Mouse (Mus musculus): ENCODE measurements at regions not wholly inside any gene's neighbourhood (a gene's known extent, or its start where the extent isn't known, plus 50 kb on each side); places are given as distances from the start of the nearest gene placed in this dataset.
"Not testable (repeated sequence)": the region's sequence is repeated elsewhere in the genome, so short reads cannot be mapped to it uniquely, and the experiment has no call there.

DNA sequence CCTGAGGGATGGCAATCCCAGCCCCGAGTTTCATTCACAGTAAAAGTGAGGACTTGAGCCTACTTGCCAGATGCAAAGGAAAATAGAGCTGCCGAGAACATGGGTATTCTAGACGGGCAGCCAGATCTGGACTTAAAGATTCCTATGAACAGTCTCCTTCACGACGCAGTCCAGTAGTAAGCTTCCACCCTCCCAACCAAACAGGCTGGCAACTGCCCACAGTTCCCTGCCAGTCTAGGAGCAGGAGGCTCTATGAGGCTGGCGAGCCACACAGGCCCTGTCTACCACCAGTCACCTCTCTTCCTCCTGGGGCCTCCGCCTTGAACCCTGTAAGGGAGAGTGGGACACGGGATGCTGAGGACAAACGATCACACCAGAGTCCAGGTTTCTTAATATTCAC lies 153.5 kb upstream of the Snrpn start:
- DNase-seq (ENCODE audit: low read depth, low spot score): no peak

DNA sequence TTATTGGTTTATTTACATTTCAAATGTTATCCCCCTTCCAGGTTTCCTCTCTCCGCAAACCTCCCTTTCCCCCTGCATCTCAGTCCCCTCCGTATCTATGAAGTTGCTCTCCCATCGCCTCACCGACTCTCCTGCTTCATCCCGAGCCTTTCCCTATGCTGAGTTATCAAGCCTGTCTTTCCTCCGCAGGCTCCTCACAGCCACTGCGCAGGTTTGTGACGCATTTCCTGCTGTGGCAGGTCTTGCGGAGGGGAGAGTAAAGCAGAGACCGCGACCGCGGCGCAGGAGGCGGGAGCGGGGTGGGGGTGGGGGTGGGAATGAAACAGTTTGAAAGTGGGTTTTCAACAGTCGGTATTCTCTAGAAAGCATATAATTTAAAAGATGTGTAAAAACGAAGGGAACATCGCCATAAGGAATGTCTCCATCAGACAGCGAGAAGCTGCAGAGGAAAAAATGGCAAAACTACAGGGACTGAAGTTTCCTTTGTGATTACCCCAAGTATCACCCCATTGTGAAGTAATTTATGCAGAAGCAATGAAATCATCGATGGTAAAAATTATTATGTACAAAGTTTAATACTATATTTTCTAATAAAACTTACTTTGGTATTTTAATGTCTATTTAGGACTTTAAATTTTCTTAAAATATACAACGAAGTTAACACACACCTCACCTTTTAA lies 104.3 kb upstream of the Snrpn start:
- DNase-seq (ENCODE audit: low read depth, low spot score): peak; percentile 27

DNA sequence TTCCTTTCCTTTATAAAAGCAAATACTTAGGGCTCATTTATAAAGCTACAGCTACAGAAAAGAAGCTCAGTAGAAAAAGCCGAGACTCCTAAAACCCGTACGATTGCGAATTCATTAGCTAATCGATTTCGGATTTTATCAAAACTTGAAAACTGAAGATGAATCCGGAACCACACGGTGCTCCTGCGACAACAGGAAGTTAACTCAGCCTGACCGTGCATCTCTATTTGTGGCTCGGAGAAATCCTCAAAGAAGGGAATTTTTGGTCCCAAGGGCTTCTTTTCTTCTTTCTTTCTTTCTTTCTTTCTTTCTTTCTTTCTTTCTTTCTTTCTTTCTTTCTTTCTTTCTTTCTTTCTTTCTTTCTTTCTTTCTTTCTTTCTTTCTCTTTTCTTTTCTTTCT lies 103.7 kb upstream of the Snrpn start:
- DNase-seq (ENCODE audit: low read depth, low spot score): peak; percentile 5

DNA sequence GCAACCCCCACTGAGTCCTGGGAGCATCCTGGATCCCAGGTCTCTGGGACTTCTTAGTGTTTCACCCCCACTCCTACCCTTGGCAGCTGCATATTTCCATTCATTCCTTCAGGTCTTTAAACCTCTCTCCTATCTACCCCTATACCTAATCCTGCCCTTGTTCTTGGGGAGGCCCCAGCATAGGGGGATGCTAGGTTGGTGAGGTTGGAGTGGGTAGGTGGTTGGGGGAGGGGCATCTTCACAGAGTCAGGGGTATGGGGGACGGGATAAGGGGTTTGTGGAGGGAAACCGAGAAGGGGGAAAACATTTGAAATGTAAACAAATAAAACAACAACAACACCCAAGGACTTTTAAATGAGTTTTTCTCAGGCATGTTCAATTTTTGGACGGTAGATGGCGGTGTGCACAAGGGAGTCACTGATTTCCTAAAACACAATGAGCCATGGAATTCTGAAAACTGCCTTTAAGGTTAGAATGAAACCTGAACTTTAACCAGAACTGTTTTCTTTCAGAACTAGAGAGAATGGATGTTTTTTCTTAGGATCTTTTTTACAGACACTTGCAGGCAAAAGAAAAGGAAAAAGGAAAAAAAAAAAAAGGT lies 98.7 kb upstream of the Snrpn start:
- not testable (repeated sequence) for DNase-seq (ENCODE audit: low read depth, low spot score)

DNA sequence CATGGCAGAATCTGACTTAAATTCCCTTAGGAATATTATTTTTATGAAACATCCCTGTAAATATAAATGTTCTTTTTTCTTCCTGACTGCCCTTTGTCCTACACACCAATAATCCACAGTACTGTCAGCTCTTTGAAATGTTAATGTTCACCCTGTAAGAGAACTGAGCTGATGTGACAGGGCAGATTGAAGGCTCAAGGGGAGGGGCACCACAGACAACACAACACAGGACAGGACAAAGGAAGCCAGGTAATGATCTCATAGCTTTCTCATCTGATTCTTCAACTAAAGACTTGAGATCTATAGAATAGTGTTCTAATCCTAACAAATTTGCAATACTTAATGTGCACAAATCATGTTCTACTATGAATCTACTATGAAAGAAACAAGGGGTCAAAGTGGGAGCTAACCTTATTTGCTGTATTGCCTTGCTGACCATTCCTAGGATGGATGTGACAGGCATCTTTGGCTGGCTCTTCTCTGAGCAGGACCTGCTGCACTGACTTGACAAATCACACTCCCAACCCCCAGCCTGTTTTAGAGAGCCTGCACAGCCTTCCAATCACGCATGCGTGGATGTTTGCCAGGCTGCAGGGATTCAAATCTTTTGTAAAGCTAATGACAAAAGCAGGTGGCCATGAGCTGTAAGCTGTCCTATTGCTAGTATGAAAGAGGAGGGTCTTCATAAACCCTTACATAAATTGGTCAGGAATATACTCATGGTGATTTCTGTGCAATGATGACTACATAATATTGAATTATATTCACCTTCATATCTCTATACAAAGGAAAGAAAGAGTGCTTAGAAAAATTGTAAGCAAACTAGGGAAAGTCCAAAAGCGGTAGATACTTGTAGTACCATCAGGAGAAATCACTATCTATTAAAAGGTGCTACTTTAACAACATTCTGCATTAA lies 76.6 kb upstream of the Snrpn start:
- DNase-seq (ENCODE audit: low read depth, low spot score): not testable (repeated sequence)

All from embryo, embryonic 11.5 days (tissue).